Mouse (Mus musculus) left cerebral cortex, adult 9 months (tissue): ENCODE measurements at regions not wholly inside any gene's neighbourhood (a gene's known extent, or its start where the extent isn't known, plus 50 kb on each side); places are given as distances from the start of the nearest gene placed in this dataset.
A peak's percentile ranks its signal among the peaks of the same experiment; 100 is the strongest.

Experiments
- DNase-seq, 2 experiments: peaks; one replicate each; pipeline ENCODE4 v3.0.0; 2022; ENCODE audit warnings: low spot score in 2 of 2

DNA sequence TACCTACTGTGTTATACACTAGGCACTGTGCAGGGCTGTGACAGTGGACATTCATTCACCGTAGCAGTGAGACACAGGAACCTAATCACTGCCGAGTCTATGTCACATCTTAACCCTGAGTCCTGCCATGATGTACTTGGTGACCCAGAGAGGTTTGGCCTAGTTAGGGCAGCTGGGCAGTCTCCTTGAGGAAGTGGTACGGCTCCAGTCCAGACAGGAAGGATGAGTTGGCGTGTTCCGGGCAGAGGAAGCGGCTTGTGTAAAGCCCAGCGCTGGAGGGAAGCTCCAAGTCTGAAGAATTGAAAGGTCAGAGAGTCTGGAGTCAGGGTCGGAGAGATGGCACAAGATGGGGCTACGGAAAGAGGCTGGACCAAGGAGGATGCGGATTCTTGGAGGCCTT is 99.4 kb upstream of the Smim15 start:
- peak in 1 of 2 experiments; percentile 40 for DNase-seq

GRCm38 (mm10) chr13:107942979-107943378 is 101.3 kb upstream of the Smim15 start:
- no peak for DNase-seq

- DNase-seq = no peak
Measured at GRCm38 (mm10) chr13:107942297-107942962, 101.8 kb upstream of the Smim15 start.

- no peak for DNase-seq
Measured at GRCm38 (mm10) chr13:107939916-107940646, 104.2 kb upstream of the Smim15 start.

- no peak for DNase-seq
Measured at GRCm38 (mm10) chr13:107935611-107936010, 108.6 kb upstream of the Smim15 start.

DNA sequence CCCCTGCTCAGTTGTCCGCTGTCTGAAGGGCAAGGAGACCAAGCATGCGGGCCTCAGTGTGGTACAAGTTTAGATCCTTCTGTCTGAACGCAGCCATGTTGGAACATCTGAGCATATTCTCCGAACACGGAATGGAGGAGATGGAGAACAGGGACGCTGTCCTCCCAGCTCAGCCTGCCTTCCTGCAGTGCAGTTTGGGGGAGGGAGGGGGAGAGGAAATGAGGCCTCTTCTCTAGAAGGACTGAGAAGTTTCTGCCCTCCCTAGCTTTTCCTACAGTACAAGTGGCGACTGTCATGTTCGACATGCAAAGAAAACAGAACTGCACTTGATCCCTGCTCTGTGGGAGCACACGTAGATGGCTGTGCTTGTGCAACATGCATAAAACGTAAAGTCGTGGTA is 109.6 kb upstream of the Smim15 start:
- no peak for DNase-seq

DNA sequence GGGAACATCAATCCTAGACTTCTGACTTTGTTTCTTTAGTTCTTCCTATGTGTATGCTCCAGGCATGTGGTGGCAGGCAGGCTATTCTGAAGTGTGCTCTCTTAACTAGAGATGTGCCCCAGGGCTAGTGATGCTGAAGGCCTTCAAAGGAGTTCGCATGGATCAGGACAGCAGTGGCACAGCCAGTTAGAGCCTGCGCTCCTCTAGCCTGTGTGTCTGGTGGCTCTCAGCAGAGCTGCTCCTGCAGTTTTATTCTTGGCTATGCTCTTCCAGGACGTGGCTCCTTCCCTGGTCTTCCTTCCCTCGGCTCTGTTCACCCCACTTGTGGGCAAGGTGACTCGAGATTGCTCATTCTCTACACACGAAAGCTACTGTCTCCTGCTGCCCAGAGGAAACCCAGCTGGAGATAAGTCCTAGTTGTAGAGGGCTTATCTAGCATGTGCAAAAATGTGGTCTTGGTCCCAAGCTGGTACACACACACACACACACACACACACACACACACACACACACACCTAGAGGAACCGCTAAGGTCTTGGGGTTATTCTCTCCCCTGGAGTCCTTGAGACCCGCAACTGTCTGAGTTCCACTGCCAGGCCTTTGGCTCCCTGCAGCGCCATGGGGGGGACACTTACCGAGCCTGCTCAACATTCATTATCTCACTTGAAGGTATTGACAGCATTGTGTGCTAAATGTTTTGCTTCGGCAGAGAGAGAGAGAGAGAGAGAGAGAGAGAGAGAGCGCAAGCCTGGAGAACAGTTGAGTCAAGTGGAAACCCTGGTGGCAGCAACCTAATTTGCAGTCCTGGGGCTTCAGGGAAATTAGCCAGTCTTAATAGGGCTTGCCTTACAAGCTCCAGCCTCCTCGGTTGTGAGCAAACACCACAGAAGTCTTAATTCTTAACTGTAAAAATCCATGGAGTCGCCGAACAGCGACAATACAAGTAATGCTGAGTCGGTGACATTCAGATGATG is 110.4 kb upstream of the Smim15 start:
- DNase-seq = no peak

GRCm38 (mm10) chr13:107932423-107933032 is 111.7 kb upstream of the Smim15 start:
- no peak for DNase-seq

GRCm38 (mm10) chr13:107931216-107931615 is 113.0 kb upstream of the Smim15 start:
- no peak for DNase-seq

DNA sequence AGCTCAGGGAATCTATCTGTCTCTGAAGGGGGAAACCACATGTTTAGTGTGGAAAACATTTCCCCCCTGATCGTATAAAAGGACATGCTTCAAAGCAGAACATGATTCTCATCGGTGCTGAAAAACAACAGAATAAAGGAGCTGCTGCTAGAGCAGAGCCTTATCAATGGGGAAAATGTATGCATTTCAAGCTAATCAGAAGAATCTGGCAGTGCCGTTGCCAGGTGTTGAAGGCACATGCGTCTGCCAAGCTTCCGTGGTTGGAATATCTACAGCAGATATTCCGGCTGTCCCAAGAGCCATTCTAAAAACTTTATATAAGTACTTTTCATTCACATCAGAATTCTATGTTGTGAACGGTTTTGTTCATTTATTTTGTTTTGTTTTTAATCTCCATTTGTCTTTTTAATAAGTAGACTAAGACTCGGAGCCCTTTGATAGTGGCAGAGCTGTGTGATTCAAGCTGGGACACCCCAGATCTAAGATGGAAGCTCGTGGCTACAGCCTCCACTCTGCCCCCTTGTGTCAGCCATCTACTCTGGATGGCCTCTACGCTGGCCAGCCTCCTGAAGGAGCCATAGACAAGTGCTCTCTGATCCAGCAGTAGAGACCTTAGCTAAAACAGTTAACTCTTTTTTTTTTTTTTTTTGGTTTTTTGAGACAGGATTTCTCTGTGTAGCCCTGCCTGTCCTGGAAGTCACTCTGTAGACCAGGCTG is 116.6 kb upstream of the Smim15 start:
- no peak for DNase-seq

GRCm38 (mm10) chr13:107925470-107925869 is 118.8 kb upstream of the Smim15 start:
- no peak for DNase-seq

- DNase-seq = peak; percentile 25 to 37
Measured at GRCm38 (mm10) chr13:107923129-107924114, 120.8 kb upstream of the Smim15 start.

DNA sequence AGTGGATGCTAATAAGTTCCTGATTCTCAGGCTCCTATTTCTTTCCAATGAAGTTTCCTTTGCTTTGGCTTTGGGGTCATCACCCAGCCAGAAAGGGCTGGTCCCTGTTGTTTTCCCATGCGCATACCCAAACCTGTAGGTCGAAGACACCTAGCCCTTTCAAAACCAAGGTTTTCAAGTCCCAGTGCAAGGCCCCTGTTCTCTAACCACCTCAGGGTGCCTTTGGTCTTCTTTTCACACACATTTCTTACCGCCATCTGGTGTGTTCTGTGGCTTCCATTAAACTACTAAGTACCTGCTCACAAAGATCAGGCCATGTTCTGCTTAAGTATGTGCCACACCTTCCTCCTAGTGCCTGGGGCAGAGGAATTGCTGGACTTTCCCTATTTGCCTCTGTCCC is 124.8 kb upstream of the Smim15 start:
- DNase-seq = no peak

DNA sequence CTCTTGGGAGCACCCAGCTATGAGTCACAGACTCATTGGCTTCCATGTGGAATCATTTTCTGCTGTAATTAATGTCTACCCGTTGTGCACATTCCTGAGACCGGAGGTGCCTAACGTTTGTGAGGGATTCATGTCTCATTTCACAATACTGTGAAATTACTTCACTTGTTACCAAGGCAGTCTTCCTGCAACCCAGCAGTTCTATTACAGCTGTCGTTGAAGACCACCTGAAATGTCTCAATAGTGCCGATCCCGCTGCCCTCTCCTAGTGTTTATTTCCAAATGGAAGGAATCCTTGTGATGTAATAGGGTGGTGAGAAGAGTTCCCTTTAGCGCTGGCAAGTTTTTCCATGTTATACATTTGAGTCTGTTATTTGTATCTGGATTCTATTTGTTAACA is 125.8 kb upstream of the Smim15 start:
- DNase-seq = no peak

- DNase-seq = no peak
Measured at GRCm38 (mm10) chr13:107918065-107918464, 126.2 kb upstream of the Smim15 start.

GRCm38 (mm10) chr13:107917564-107917963 is 126.7 kb upstream of the Smim15 start:
- no peak for DNase-seq

DNA sequence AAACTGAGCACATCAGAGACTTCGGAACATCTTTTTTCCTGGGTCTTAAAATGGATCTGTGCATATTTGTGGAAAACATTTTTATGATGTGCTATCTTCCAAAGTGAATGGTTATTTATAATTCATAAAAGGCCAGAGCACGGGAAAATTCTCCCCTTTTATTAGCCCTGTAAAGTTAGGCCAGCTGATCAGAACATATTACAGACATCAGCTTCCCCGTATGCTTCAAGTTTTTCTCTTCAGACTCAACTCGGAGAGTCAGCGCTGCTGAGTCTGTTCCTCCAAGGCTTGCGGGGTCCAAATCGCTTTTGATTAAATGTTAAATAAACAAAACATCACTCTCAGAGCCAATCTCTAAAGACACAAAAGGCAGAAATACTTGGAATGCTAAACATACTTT is 134.1 kb upstream of the Smim15 start:
- no peak for DNase-seq

GRCm38 (mm10) chr13:107909343-107910067 is 134.7 kb upstream of the Smim15 start:
- DNase-seq = no peak

DNA sequence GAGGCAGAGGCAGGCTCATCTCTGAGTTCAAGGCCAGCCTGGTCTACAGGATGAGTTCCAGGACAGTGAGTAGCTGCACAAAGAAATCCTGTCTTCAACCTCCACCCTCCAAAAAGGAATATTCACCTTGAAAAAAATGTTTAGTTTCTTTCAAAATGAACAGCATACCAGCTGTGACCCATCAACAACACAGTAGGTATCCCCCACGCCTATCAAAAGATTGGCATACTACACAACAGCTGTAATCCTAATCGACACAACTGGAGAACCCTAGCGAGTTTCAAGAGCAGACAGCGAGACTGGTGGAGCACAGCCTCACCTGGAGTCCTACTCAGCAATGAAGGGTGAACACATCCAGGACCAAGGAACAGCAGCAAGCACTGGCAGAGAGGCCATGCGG is 136.3 kb upstream of the Smim15 start:
- DNase-seq = no peak
